Mouse (Mus musculus) thymus, adult 2 months (tissue): ENCODE results near the gene Zfp385a. TPM values are rescaled to one million over a fixed set of nuclear protein-coding genes. Genes with fewer than 3 reads are reported as not detected.
A peak's percentile ranks its signal among the peaks of the same experiment; 100 is the strongest.

Experiments
- DNase-seq: peaks from one replicate; pipeline ENCODE4 v3.0.0; 2021
- H3K27ac ChIP-seq: fragments of 200-500 bp; 2 replicates; pipeline ENCODE4 v1.5.1; 2012; ENCODE audit warnings: low read length, control low read depth; ENCODE audit not compliant: control insufficient read depth, insufficient read depth
- H3K27me3 ChIP-seq: fragments of 200-500 bp; 2 replicates; pipeline ENCODE4 v1.6.1; 2012; ENCODE audit warnings: mild to moderate bottlenecking, low read length, moderate library complexity, mixed read lengths; ENCODE audit not compliant: control insufficient read depth, insufficient read depth
- H3K36me3 ChIP-seq: fragments of 200-500 bp; 2 replicates; pipeline ENCODE4 v1.6.1; 2012; ENCODE audit warnings: mild to moderate bottlenecking, low read length, moderate library complexity; ENCODE audit not compliant: control insufficient read depth, insufficient read depth
- H3K4me1 ChIP-seq: fragments of 200-500 bp; replicated peaks from 2 replicates; pipeline ENCODE4 v1.6.1; 2012; ENCODE audit warnings: low read length; ENCODE audit not compliant: control insufficient read depth, insufficient read depth
- H3K4me3 ChIP-seq: fragments of 200-500 bp; 2 replicates; pipeline ENCODE4 v1.5.1; 2012; ENCODE audit warnings: mild to moderate bottlenecking, low read length, control low read depth, moderate library complexity; ENCODE audit not compliant: control insufficient read depth, insufficient read depth
- CTCF ChIP-seq: fragments of 200-500 bp; IDR thresholded peaks from 2 replicates; pipeline ENCODE4 v1.5.1; 2012; ENCODE audit warnings: mild to moderate bottlenecking, control low read depth, low read length, moderate library complexity, borderline replicate concordance; ENCODE audit not compliant: control insufficient read depth, poor library complexity, insufficient read depth; ENCODE audit errors: extremely low read depth
- POLR2A ChIP-seq: fragments of 200-500 bp; IDR thresholded peaks from 2 replicates; pipeline ENCODE4 v1.6.1; 2012; ENCODE audit warnings: mild to moderate bottlenecking, low read length, control low read depth, moderate library complexity; ENCODE audit not compliant: control insufficient read depth, poor library complexity, insufficient read depth; ENCODE audit errors: extremely low read depth
- WGBS: fragments of 180-500 bp; shearing (Covaris S2); methylation state at CpG from one replicate; pipeline ENCODE4 v1.1.7; 2018; 5-methylcytosine and 5-hydroxymethylcytosine counted together
- polyA plus RNA-seq: library from polyadenylated mRNA; depleted of rRNA; stranded (reverse); fragments of >200 nt; gene quantifications from 2 replicates; pipeline ENCODE4 v1.2.3, GENCODE M21; 2012

Zfp385a gene
- polyA plus RNA-seq, 1 experiment: 18.6 TPM

GRCm38 (mm10) chr15:103310365-103310910 is 29.5 kb downstream of the Zfp385a start, which contains the start of gene Gpr84:
Gene Gpr84, minus strand, starts transcription at chr15:103310612.
- Histone ChIP-seq H3K4me3 (no peak within 1 kb of the TSS), H3K4me1 (peaks cover 5% of the 10 kb centered on the region), H3K27ac (no peak within 1 kb of the TSS), H3K27me3 (no peaks in the 10 kb centered on the region), H3K36me3 (no peaks in the 10 kb centered on the region)
- DNase-seq: no peak
- TF ChIP-seq POLR2A: no peak
- TF ChIP-seq CTCF: no peak
- WGBS: 14% methylated on average over 6 of the region's 6 CpGs

GRCm38 (mm10) chr15:103308876-103309580 is 30.9 kb downstream of the Zfp385a start:
- no peaks in the 10 kb centered on the region for H3K27me3 ChIP-seq
- WGBS: 94% methylated on average over 26 of the region's 26 CpGs
- H3K4me3 ChIP-seq: no peak overlapping the region
- H3K4me1 ChIP-seq: peaks cover 11% of the 10 kb centered on the region
- H3K36me3 ChIP-seq: no peaks in the 10 kb centered on the region
- no peak for DNase-seq
- TF ChIP-seq CTCF (no peak), POLR2A (no peak)
- no peak overlapping the region for H3K27ac ChIP-seq

GRCm38 (mm10) chr15:103308056-103308875 is 31.6 kb downstream of the Zfp385a start:
- H3K4me1 ChIP-seq: peaks cover 11% of the 10 kb centered on the region
- H3K4me3 ChIP-seq: no peak overlapping the region
- no peaks in the 10 kb centered on the region for H3K27me3 ChIP-seq
- WGBS: 49% methylated on average over 28 of the region's 28 CpGs
- H3K36me3 ChIP-seq: no peaks in the 10 kb centered on the region
- DNase-seq: no peak
- H3K27ac ChIP-seq: no peak overlapping the region
- TF ChIP-seq POLR2A: no peak
- TF ChIP-seq CTCF: no peak

GRCm38 (mm10) chr15:103307125-103307524 is 32.8 kb downstream of the Zfp385a start:
- no peaks in the 10 kb centered on the region for H3K27me3 ChIP-seq
- H3K27ac ChIP-seq: no peak overlapping the region
- TF ChIP-seq POLR2A (no peak), CTCF (peak; percentile 46; the same call in 1 of the 2 replicates)
- no peaks in the 10 kb centered on the region for H3K36me3 ChIP-seq
- WGBS: 1% methylated on average over 7 of the region's 7 CpGs
- DNase-seq: peak; percentile 90
- no peak overlapping the region for H3K4me3 ChIP-seq
- peaks cover 11% of the 10 kb centered on the region for H3K4me1 ChIP-seq

GRCm38 (mm10) chr15:103305792-103306645 is 33.9 kb downstream of the Zfp385a start:
- H3K4me3 ChIP-seq: peak overlapping the region; percentile 54
- no peak overlapping the region for H3K27ac ChIP-seq
- DNase-seq: no peak
- peaks cover 11% of the 10 kb centered on the region for H3K4me1 ChIP-seq
- H3K36me3 ChIP-seq: no peaks in the 10 kb centered on the region
- no peaks in the 10 kb centered on the region for H3K27me3 ChIP-seq
- no peak for TF ChIP-seq POLR2A
- TF ChIP-seq CTCF: no peak
- WGBS: 40% methylated on average over 8 of the region's 8 CpGs

- H3K4me3 ChIP-seq: peak overlapping the region; percentile 54
- peaks cover 11% of the 10 kb centered on the region for H3K4me1 ChIP-seq
- H3K27me3 ChIP-seq: no peaks in the 10 kb centered on the region
- peak; percentile 85 for DNase-seq
- WGBS: under 1% methylated on average over 71 of the region's 71 CpGs
- H3K36me3 ChIP-seq: no peaks in the 10 kb centered on the region
- H3K27ac ChIP-seq: no peak overlapping the region
- TF ChIP-seq CTCF (no peak; the same call in 1 of the 2 replicates), POLR2A (peak; percentile 41; the same call in 1 of the 2 replicates)
Measured at GRCm38 (mm10) chr15:103305070-103305678, 34.7 kb downstream of the Zfp385a start.
